In the genomic region with DNA sequence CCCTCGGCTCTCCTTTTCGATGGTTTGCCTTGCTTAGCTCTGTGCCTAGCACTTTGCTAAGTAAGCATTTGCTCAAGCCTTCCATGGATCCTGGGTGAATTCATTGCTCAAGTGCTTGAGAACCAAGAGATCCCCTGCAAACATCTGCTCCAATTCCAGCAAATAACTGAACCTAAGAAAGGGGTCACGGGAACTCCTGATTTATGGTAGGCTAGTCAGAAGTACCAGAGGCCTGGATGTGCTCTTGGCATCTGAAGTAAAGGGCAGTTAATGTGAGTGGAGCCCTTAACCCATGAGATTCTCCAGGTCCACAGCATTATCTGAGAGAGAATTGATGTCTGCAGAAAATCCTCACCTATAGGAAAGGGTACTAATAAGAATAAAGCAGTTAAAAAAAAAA, we compare ENCODE assay signal across 24 mouse cellular contexts.
DNase-seq lines count a peak whose midpoint lies in the region; ATAC-seq lines count a peak whose summit lies in the region.
"Had no signal": no experiment of that assay in that cellular context is flagged by ENCODE, and none has a peak within 500 bp of the region (broad histone marks: within the 10 kb centered on the region; RNA-seq: fewer than 3 reads in every experiment).

No protein-coding gene starts in this region.

- no peaks in the 10 kb centered on the region for H3K9me3 ChIP-seq in heart, embryonic 10.5 days
- no peaks in the 10 kb centered on the region for H3K9me3 ChIP-seq in kidney, embryonic 15.5 days (replicated peaks)
- no peaks in the 10 kb centered on the region for H3K9me3 ChIP-seq in forebrain, embryonic 10.5 days
- H3K9me3 ChIP-seq: hindbrain, embryonic 15.5 days; intestine, embryonic 15.5 days; limb, embryonic 13.5 days; liver, embryonic 13.5 days; megakaryocyte, embryonic 14.5 days had no signal

- no peaks in the 10 kb centered on the region for H3K36me3 ChIP-seq in heart, embryonic 10.5 days
- no peaks in the 10 kb centered on the region for H3K36me3 ChIP-seq in kidney, embryonic 15.5 days
- no peaks in the 10 kb centered on the region for H3K36me3 ChIP-seq in forebrain, embryonic 10.5 days (replicated peaks)
- H3K36me3 ChIP-seq: hindbrain, embryonic 15.5 days; intestine, embryonic 15.5 days; limb, embryonic 13.5 days; liver, embryonic 13.5 days had no signal

- H3K27me3 ChIP-seq in heart, embryonic 10.5 days (ENCODE audit: insufficient read depth, poor library complexity, severe bottlenecking), result no peaks in the 10 kb centered on the region
- no peaks in the 10 kb centered on the region for H3K27me3 ChIP-seq in kidney, embryonic 15.5 days
- no peaks in the 10 kb centered on the region for H3K27me3 ChIP-seq in forebrain, embryonic 10.5 days (ENCODE audit: poor library complexity, severe bottlenecking)
- H3K27me3 ChIP-seq: hindbrain, embryonic 15.5 days; intestine, embryonic 15.5 days; limb, embryonic 13.5 days; liver, embryonic 13.5 days had no signal

- ATAC-seq in kidney, embryonic 15.5 days (replicated peaks; ENCODE audit: low FRiP score), result peak; percentile 61
- ATAC-seq: forebrain, postnatal 0 days; intestine, embryonic 15.5 days; midbrain, embryonic 16.5 days had no signal

- H3K27ac ChIP-seq in heart, embryonic 10.5 days, result peak overlapping the region; percentile 73; the same call in 1 of the 2 replicates
- peak overlapping the region; percentile 82 for H3K27ac ChIP-seq in kidney, embryonic 15.5 days
- no peak overlapping the region for H3K27ac ChIP-seq in forebrain, embryonic 10.5 days
- H3K27ac ChIP-seq: hindbrain, embryonic 15.5 days; intestine, embryonic 15.5 days; limb, embryonic 13.5 days; stomach, postnatal 0 days had no signal

- no peak overlapping the region for H3K9ac ChIP-seq in kidney, embryonic 15.5 days
- H3K9ac ChIP-seq: forebrain, postnatal 0 days; hindbrain, embryonic 15.5 days; intestine, embryonic 15.5 days; limb, embryonic 13.5 days; liver, embryonic 13.5 days; lung, embryonic 14.5 days had no signal

- no peak for DNase-seq in heart, embryonic 10.5 days (ENCODE audit: low spot score)
- no peak for DNase-seq in heart, adult 18-20 months
- peak; percentile 6 for DNase-seq in embryo, embryonic 11 days
- peak; percentile 42 for DNase-seq in mesoderm, embryonic 11.5 days (ENCODE audit: low read depth, low spot score)
- no peak for DNase-seq in forebrain, embryonic 10.5 days (ENCODE audit: extremely low spot score, low spot score)
- no peak for DNase-seq in frontal cortex, adult 2 months (ENCODE audit: extremely low spot score in 1 of 2, low spot score in 1 of 2)
- DNase-seq: adrenal gland, postnatal 14 days; cerebellum, adult 8-10 months; cerebellum, postnatal 36 days; forebrain, postnatal 0 days; gastrocnemius, postnatal 36 days; liver, embryonic 13.5 days; lung, embryonic 14.5 days; lung, postnatal 36 days; thymus, adult 2 months; thymus, postnatal 4 days had no signal

- H3K4me1 ChIP-seq in heart, embryonic 10.5 days, result peaks cover 4% of the 10 kb centered on the region; the same call in 1 of the 2 replicates
- H3K4me1 ChIP-seq in kidney, embryonic 15.5 days, result peaks cover 5% of the 10 kb centered on the region; the same call in 1 of the 2 replicates
- peaks cover 14% of the 10 kb centered on the region for H3K4me1 ChIP-seq in forebrain, embryonic 10.5 days
- H3K4me1 ChIP-seq: hindbrain, embryonic 15.5 days; intestine, embryonic 15.5 days; limb, embryonic 13.5 days; liver, embryonic 13.5 days had no signal

- 72% methylated on average over 3 of the region's 3 CpGs for WGBS in heart, embryonic 10.5 days
- WGBS in kidney, embryonic 15.5 days, result 48% methylated on average over 3 of the region's 3 CpGs
- WGBS in forebrain, embryonic 10.5 days, result 81% methylated on average over 3 of the region's 3 CpGs

- no peak overlapping the region for H3K4me3 ChIP-seq in heart, embryonic 10.5 days
- no peak overlapping the region for H3K4me3 ChIP-seq in kidney, embryonic 15.5 days (replicated peaks)
- no peak overlapping the region for H3K4me3 ChIP-seq in forebrain, embryonic 10.5 days
- H3K4me3 ChIP-seq: hindbrain, embryonic 15.5 days; intestine, embryonic 15.5 days; limb, embryonic 13.5 days; liver, embryonic 13.5 days; megakaryocyte, embryonic 14.5 days; myocyte had no signal

- H3K4me2 ChIP-seq in kidney, embryonic 15.5 days, result 0 out of 2 replicates have a peak overlapping the region, but pooled peaks have one; percentile 19
- H3K4me2 ChIP-seq: hindbrain, embryonic 15.5 days; intestine, embryonic 15.5 days; limb, embryonic 13.5 days; liver, embryonic 13.5 days; lung, embryonic 14.5 days had no signal

Comparison
In these comparisons a context has a peak if more than half of its experiments do, and no peak if none do; other contexts are left out.
1. DNase-seq: peak in embryo, embryonic 11 days (single experiment) and mesoderm, embryonic 11.5 days (single experiment); none in heart, embryonic 10.5 days (single experiment), heart, adult 18-20 months (0 of 2), forebrain, embryonic 10.5 days (single experiment) and frontal cortex, adult 2 months (0 of 2).